Mouse (Mus musculus) liver, embryonic 14.5 days (tissue): ENCODE results near the gene Slx1b. TPM values are rescaled to one million over a fixed set of nuclear protein-coding genes. Genes with fewer than 3 reads are reported as not detected.

ENCODE experiments used
- ATAC-seq: fragments of 200-750 bp; cut with Nextera tagmentation; 2 replicates; pipeline ENCODE4 v1.8.0; 2017; ENCODE audit warnings: moderate number of reproducible peaks, mild to moderate bottlenecking, moderate library complexity; ENCODE audit not compliant: insufficient read depth
- DNase-seq, 3 experiments: peaks; one replicate each; pipeline ENCODE4 v3.0.0-alpha.2; 2012 to 2013; ENCODE audit warnings: low read depth in 3 of 3, low spot score in 3 of 3
- H3K27ac ChIP-seq: fragments of 300-500 bp; sonication (generic); 2 replicates; pipeline ENCODE4 v1.5.1; 2014; ENCODE audit warnings: moderate library complexity, mild to moderate bottlenecking, control low read depth, inconsistent platforms
- H3K27me3 ChIP-seq: fragments of 300-500 bp; sonication (generic); 2 replicates; pipeline ENCODE4 v1.6.1; 2014; ENCODE audit warnings: mild to moderate bottlenecking, low read length, moderate library complexity; ENCODE audit not compliant: control insufficient read depth, insufficient read depth
- H3K36me3 ChIP-seq: fragments of 300-500 bp; sonication (generic); replicated peaks from 2 replicates; pipeline ENCODE4 v1.6.1; 2014; ENCODE audit warnings: low read depth; ENCODE audit not compliant: control insufficient read depth, insufficient read depth
- H3K4me1 ChIP-seq, 2 experiments: fragments of 200-500 bp in 1 of 2; fragments of 300-500 bp in 1 of 2; sonication (generic) in 1 of 2; replicated peaks; 2 replicates each; pipeline ENCODE4 v1.6.1; 2012 to 2014; ENCODE audit warnings: antibody characterized with exemption in 1 of 2, inconsistent platforms in 1 of 2, low read length in 1 of 2; ENCODE audit not compliant: control insufficient read depth in 2 of 2, insufficient read depth in 2 of 2
- H3K4me2 ChIP-seq: fragments of 300-500 bp; sonication (generic); 2 replicates; pipeline ENCODE4 v1.6.1; 2014; ENCODE audit warnings: low read depth, mild to moderate bottlenecking, control low read depth, moderate library complexity
- H3K4me3 ChIP-seq, 2 experiments: fragments of 200-500 bp in 1 of 2; fragments of 300-500 bp in 1 of 2; sonication (generic) in 1 of 2; 2 replicates each; pipeline ENCODE4 v1.5.1; 2012 to 2014; ENCODE audit warnings: low read depth in 2 of 2, low read length in 2 of 2, mild to moderate bottlenecking in 2 of 2, control low read depth in 1 of 2, inconsistent platforms in 1 of 2, moderate library complexity in 1 of 2; ENCODE audit not compliant: insufficient read depth in 1 of 2
- H3K9ac ChIP-seq: fragments of 300-500 bp; sonication (generic); replicated peaks from 2 replicates; pipeline ENCODE4 v1.6.1; 2014; ENCODE audit warnings: mild to moderate bottlenecking, control low read depth, moderate library complexity
- H3K9me3 ChIP-seq: fragments of 300-500 bp; sonication (generic); 2 replicates; pipeline ENCODE4 v1.6.1; 2016; ENCODE audit warnings: low read length, mixed read lengths; ENCODE audit not compliant: control insufficient read depth
- CTCF ChIP-seq: IDR thresholded peaks from 2 replicates; pipeline ENCODE4 v1.5.1; 2016; ENCODE audit warnings: antibody characterized with exemption, low read depth, control low read depth
- EP300 ChIP-seq: IDR thresholded peaks from 2 replicates; pipeline ENCODE4 v1.6.1; 2016; ENCODE audit warnings: antibody characterized with exemption, low read depth
- WGBS: fragments of 180-500 bp; shearing (Covaris S2); extraction: QIAGEN DNeasy Blood & Tissue Kit; methylation state at CpG from one replicate; pipeline ENCODE4 v1.1.7; 2014; ENCODE audit not compliant: insufficient replicate concordance; 5-methylcytosine and 5-hydroxymethylcytosine counted together
- polyA plus RNA-seq, 2 experiments: library from polyadenylated mRNA; depleted of rRNA in 1 of 2; stranded (reverse) in 1 of 2; unstranded in 1 of 2; fragments of >200 nt; fragmentation: Nextera tagmentation in 1 of 2; extraction: Ambion mirVana in 1 of 2; gene quantifications; 2 replicates each; pipeline versions ENCODE4 v1.2.1 to v1.2.3; 2012 to 2014

The Slx1b gene
- polyA plus RNA-seq, 2 experiments, result 1.8 to 5.7 TPM

DNA sequence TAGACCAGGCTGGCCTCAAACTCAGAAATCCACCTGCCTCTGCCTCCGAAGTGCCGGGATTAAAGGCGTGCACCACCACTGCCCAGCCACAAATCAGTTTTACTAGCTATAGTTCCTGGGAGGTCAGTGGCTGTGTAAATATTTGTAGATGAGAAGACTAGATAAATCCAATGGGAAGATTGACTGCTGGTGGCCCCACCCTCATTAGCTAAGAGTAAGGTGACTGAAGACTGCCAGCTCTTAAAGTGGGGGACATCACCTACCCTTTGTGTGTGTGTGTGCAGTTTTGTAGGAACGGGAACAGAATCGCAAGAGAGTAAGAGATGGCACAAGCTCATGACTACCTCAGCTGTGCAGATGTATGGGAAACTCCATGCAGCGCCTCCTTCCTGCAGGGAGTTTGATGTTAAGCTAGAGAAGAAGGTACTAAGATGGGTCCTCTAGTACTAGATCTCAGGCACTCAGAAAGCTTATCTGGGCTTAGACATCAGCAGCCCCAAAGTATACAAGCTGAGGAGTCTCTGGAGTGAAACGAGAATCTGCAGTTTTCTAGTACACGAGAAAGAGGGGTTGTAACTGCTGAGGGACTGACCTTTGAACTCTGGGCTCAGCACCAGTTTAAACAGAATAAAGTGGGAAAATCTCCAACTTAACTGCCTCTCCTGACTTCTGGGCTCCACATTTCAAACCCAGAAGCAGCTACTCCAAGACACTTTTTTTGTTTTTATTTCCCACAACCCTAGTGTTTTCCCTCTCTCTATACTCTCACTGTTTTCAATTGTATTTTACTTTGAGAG, 16.8 kb downstream of the Slx1b start:
- DNase-seq, result no peak
- ATAC-seq, result 0 out of 2 replicates have a peak, but pooled peaks have one; percentile 9
- H3K27ac ChIP-seq, result no peak overlapping the region

DNA sequence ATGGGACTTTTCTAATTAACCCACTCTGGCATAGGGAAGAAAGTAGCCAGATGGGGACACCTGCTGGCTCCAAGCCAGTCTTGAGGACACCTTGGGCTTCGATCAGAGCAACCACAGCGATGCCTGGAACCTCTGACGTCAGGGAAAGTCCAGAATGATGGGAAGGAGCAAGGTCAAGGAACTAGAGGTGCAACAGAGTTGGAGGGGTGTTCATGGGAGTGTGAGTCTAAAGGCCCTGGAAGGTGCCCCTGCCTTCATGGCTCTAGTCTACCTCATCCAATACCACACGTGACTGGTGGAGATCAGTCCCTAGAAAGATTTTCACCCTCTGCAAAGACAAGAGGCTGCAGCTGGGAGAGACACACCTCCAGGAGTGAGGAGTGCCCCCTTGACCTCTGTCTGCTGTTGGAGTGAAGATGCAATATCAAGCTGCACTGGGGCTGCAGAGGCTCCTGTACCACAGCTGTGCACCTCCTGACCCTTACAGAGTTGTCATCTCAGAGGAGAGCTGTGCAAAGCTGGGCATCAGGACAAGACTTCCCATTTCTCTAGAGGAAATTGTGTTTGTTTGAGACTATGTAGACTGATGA, 18.9 kb downstream of the Slx1b start:
- no peak overlapping the region for H3K4me2 ChIP-seq
- H3K9me3 ChIP-seq, result no peaks in the 10 kb centered on the region
- DNase-seq (no peak), ATAC-seq (no peak)
- no peak overlapping the region for H3K4me3 ChIP-seq
- H3K27ac ChIP-seq, result no peak overlapping the region
- no peaks in the 10 kb centered on the region; the same call in 1 of the 2 replicates for H3K36me3 ChIP-seq
- WGBS, result 72% methylated on average over 4 of the region's 4 CpGs
- H3K4me1 ChIP-seq, result peaks cover 0 to 2% of the 10 kb centered on the region in 2 experiments; a peak in 1 of 4 replicates
- H3K27me3 ChIP-seq, result no peaks in the 10 kb centered on the region
- no peak overlapping the region for H3K9ac ChIP-seq
- TF ChIP-seq CTCF (no peak), EP300 (no peak)

More for the DNA sequence above, 16.8 kb downstream of the Slx1b start:
- H3K9ac ChIP-seq, result no peak overlapping the region
- no peaks in the 10 kb centered on the region for H3K9me3 ChIP-seq
- no peaks in the 10 kb centered on the region; the same call in 1 of the 2 replicates for H3K36me3 ChIP-seq
- H3K4me3 ChIP-seq, result no peak overlapping the region
- peak overlapping the region; percentile 18; the same call in 1 of the 2 replicates for H3K4me2 ChIP-seq
- TF ChIP-seq CTCF (no peak), EP300 (no peak)
- peaks cover 0 to 2% of the 10 kb centered on the region in 2 experiments; a peak in 1 of 4 replicates for H3K4me1 ChIP-seq
- H3K27me3 ChIP-seq, result no peaks in the 10 kb centered on the region
- WGBS, result 63% methylated on average over 8 of the region's 8 CpGs

DNA sequence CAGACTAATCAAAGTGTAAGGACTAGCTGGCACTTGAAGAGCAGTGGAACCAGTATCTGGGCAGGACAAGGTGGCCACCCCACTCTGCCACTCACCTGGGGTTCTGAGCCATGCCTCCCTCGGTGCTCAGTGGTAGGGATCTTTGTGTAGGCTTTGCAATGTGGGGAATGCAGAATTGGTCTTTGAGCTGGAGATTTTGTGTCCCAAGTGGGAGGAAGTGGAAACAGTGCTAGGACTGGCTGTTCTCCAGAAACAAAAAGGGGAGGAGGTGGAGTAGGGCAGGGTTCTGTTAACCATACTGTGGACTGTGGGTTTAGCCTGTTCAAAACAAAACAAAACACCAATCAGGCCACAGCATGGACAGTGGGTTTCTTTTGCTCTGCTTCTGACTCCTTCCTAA, 19.4 kb downstream of the Slx1b start, which contains the start of gene Sult1a1:
TSS of gene Sult1a1 (minus strand) at position 226 of the 400 bp plus-strand sequence.
- Histone ChIP-seq H3K9me3 (no peaks in the 10 kb centered on the region), H3K4me2 (no peak within 1 kb of the TSS; the same call in 1 of the 2 replicates), H3K27me3 (no peaks in the 10 kb centered on the region), H3K27ac (peak within 1 kb of the TSS; percentile 27), H3K4me3 (no peak within 1 kb of the TSS), H3K36me3 (no peaks in the 10 kb centered on the region; the same call in 1 of the 2 replicates), H3K4me1 (peaks cover 0 to 2% of the 10 kb centered on the region in 2 experiments; a peak in 1 of 4 replicates), H3K9ac (no peak within 1 kb of the TSS)
- ATAC-seq (no peak), DNase-seq (no peak)
- WGBS, result 67% methylated on average over 1 of the region's 1 CpGs
- TF ChIP-seq CTCF, result no peak
- TF ChIP-seq EP300, result no peak

DNA sequence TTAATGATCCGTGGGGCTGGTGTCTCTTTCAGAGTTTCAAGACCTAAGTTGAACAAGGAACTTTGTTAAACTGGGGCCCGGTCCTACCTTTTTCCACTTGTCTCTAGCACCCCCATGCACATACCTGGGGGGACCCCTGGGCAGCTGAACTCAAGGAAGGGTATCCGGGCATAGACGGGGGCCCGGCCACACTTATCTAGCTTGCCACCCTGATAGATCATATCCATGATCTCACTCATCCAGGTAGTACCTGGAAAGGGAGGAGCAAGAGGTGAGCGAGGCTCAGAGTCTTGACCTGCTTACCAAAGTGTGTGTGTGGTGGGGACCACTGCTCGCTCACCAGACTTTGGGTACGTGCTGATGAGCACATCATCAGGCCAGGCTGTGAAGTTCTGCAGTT, 20.5 kb downstream of the Slx1b start:
- no peaks in the 10 kb centered on the region; the same call in 1 of the 2 replicates for H3K36me3 ChIP-seq
- H3K27ac ChIP-seq, result no peak overlapping the region
- no peaks in the 10 kb centered on the region for H3K27me3 ChIP-seq
- TF ChIP-seq CTCF (no peak), EP300 (no peak)
- no peaks in the 10 kb centered on the region for H3K9me3 ChIP-seq
- 79% methylated on average over 8 of the region's 8 CpGs for WGBS
- ATAC-seq (no peak), DNase-seq (no peak)
- no peak overlapping the region for H3K4me2 ChIP-seq
- H3K4me1 ChIP-seq, result peaks cover 0 to 2% of the 10 kb centered on the region in 2 experiments; a peak in 1 of 4 replicates
- H3K9ac ChIP-seq, result no peak overlapping the region
- H3K4me3 ChIP-seq, result no peak overlapping the region

DNA sequence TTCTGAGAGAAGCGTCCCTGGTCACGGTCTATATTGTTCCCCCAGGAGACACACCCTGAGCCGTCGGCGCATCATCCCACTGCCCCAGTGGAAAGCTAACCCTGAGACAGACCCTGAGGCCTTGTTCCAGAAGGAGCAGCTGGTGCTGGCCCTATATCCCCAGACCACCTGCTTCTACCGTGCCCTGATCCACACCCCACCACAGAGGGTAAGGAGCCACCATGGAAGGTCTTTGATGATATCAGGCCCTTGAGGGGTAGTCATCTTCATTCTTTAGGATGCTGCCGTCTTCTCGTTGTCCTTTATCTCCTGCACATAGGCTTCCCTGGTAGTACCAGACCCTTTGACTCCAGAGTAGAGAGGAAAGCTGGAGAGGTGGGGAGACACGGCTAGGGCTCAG, 23.5 kb downstream of the Slx1b start:
- Histone ChIP-seq H3K36me3 (no peaks in the 10 kb centered on the region; the same call in none of the 2 replicates), H3K27ac (no peak overlapping the region), H3K4me1 (0 out of 4 replicates have a peak, but pooled peaks cover 0 to 3% of the 10 kb centered on the region in 2 experiments), H3K9me3 (no peaks in the 10 kb centered on the region), H3K27me3 (no peaks in the 10 kb centered on the region), H3K4me2 (no peak overlapping the region), H3K9ac (no peak overlapping the region), H3K4me3 (no peak overlapping the region)
- 82% methylated on average over 9 of the region's 9 CpGs for WGBS
- ATAC-seq, result no peak
- no peak for DNase-seq
- TF ChIP-seq CTCF (no peak), EP300 (no peak)
